20 mouse cellular contexts compared by ENCODE assay signal in the genomic region with DNA sequence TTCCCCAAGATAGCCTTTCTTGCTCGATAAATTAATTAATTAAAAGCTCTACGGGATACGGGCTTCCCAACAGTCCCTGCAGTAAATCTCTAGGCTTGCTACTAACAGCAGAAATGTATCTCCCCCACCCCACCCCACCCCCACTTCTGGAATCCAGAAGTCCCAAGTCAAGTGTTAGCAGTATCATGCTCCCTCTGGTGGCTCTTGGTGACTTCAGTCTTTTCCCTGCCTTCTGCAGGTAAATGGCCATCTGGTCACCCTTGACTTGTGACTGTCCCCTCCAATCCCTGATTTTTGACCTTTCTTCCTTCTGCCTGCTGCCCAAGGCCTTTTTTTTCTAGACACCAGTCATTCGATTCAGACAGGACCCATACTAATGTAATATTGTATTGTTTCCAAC. TPM values are rescaled to one million over a fixed set of nuclear protein-coding genes. Genes with fewer than 3 reads are reported as not detected.
A peak's percentile ranks its signal among the peaks of the same experiment; 100 is the strongest.
DNase-seq lines count a peak whose midpoint lies in the region; ATAC-seq and TF ChIP-seq lines count a peak whose summit lies in the region.
"Had no signal": no experiment of that assay in that cellular context is flagged by ENCODE, and none has a peak within 500 bp of the region (broad histone marks: within the 10 kb centered on the region; RNA-seq: fewer than 3 reads in every experiment).

No protein-coding gene starts in this region.

- TF ChIP-seq EP300 in CH12.LX (IDR thresholded peaks at IDR 0.05; ENCODE audit: low read length) = no peak

- no peak overlapping the region for H3K9ac ChIP-seq in kidney, embryonic 16.5 days (replicated peaks; ENCODE audit: low read length)
- H3K9ac ChIP-seq in CH12.LX (ENCODE audit: insufficient read depth, low read depth) = no peak overlapping the region
- H3K9ac ChIP-seq: liver, embryonic 14.5 days; midbrain, embryonic 13.5 days had no signal

- peak in 1 of 2 experiments; percentile 53; a peak in 2 of 4 replicates for TF ChIP-seq CTCF in CH12.LX (conservative IDR thresholded peaks at IDR 0.05 in 1 of 2, IDR thresholded peaks at IDR 0.05 in 1 of 2; ENCODE audit: low read depth in 2 of 2, low read length in 2 of 2)

- H3K4me3 ChIP-seq in kidney, embryonic 16.5 days (ENCODE audit: low read length) = no peak overlapping the region
- no peak overlapping the region for H3K4me3 ChIP-seq in CH12.LX (replicated peaks in 1 of 3; ENCODE audit: low read depth in 2 of 3, low read length in 2 of 3, poor library complexity in 1 of 3)
- H3K4me3 ChIP-seq: heart, embryonic 10.5 days; midbrain, embryonic 13.5 days had no signal

- ATAC-seq in kidney, embryonic 16.5 days (ENCODE audit: low FRiP score, low TSS enrichment) = no peak
- ATAC-seq: activated CD4-positive, CD25-positive, alpha-beta regulatory T cell, adult 4 months; midbrain, embryonic 13.5 days had no signal

- no peaks in the 10 kb centered on the region for H3K4me1 ChIP-seq in kidney, embryonic 16.5 days (ENCODE audit: insufficient read depth, low read length)
- peaks cover under 1 to 15% of the 10 kb centered on the region in 2 experiments; a peak in 3 of 4 replicates for H3K4me1 ChIP-seq in CH12.LX (ENCODE audit: control insufficient read depth in 1 of 2, insufficient read depth in 2 of 2)
- H3K4me1 ChIP-seq: heart, embryonic 10.5 days had no signal

- in situ Hi-C loops in CH12.LX (cut with MboI; ENCODE audit: low pct_ligation_motif_present, low pct_unique_long_range_greater_than_20kb, low sequenced_read_pairs) = no loop called here

- WGBS in kidney, embryonic 16.5 days = 58% methylated on average over 4 of the region's 4 CpGs

- no peaks in the 10 kb centered on the region for H3K79me2 ChIP-seq in CH12.LX (replicated peaks; ENCODE audit: control insufficient read depth, extremely low read depth, insufficient read depth, poor library complexity, severe bottlenecking)

- no peaks in the 10 kb centered on the region for H3K27me3 ChIP-seq in kidney, embryonic 16.5 days (ENCODE audit: insufficient read depth, low read length)
- H3K27me3 ChIP-seq in CH12.LX (replicated peaks) = no peaks in the 10 kb centered on the region
- H3K27me3 ChIP-seq: midbrain, embryonic 13.5 days had no signal

- peak; percentile 34 for TF ChIP-seq RAD21 in CH12.LX (IDR thresholded peaks at IDR 0.05; ENCODE audit: low read depth, low read length)

- no peaks in the 10 kb centered on the region for H3K9me3 ChIP-seq in kidney, embryonic 16.5 days (ENCODE audit: low read length)
- no peaks in the 10 kb centered on the region for H3K9me3 ChIP-seq in CH12.LX (replicated peaks; ENCODE audit: low read length)
- H3K9me3 ChIP-seq: heart, embryonic 10.5 days; midbrain, embryonic 13.5 days had no signal

- no peak overlapping the region for H3K4me2 ChIP-seq in kidney, embryonic 16.5 days (replicated peaks; ENCODE audit: low read depth, low read length)
- no peak overlapping the region for H3K4me2 ChIP-seq in CH12.LX (ENCODE audit: insufficient read depth, low read depth, poor library complexity, severe bottlenecking)
- H3K4me2 ChIP-seq: midbrain, embryonic 13.5 days had no signal

- dilution Hi-C loops in CH12.LX (cut with MboI; ENCODE audit: extremely low pct_ligation_motif_present, extremely low pct_unique_long_range_greater_than_20kb, low sequenced_read_pairs) = no loop called here

- H3K36me3 ChIP-seq in kidney, embryonic 16.5 days (ENCODE audit: insufficient read depth, low read length) = no peaks in the 10 kb centered on the region
- no peaks in the 10 kb centered on the region for H3K36me3 ChIP-seq in CH12.LX (replicated peaks in 1 of 2; ENCODE audit: control insufficient read depth in 1 of 2, insufficient read depth in 1 of 2, low read length in 1 of 2)
- H3K36me3 ChIP-seq: heart, embryonic 10.5 days; midbrain, embryonic 13.5 days had no signal

- H3K27ac ChIP-seq in kidney, embryonic 16.5 days (ENCODE audit: low read length) = no peak overlapping the region
- no peak overlapping the region for H3K27ac ChIP-seq in CH12.LX (ENCODE audit: insufficient read depth, low read depth)
- H3K27ac ChIP-seq: heart, embryonic 10.5 days; liver, embryonic 14.5 days; midbrain, embryonic 13.5 days had no signal

- TF ChIP-seq POLR2A in CH12.LX (IDR thresholded peaks at IDR 0.05; ENCODE audit: low read depth, low read length) = no peak

- DNase-seq in cerebellum, postnatal 10 days = peak; percentile 22 to 44
- DNase-seq in cerebellum, adult 11 months = no peak
- DNase-seq in kidney, postnatal 10 days = peak; percentile 11
- DNase-seq in CH12.LX (ENCODE audit: extremely low read depth) (no peak), ZHBTc4 (ENCODE audit: low read depth, low spot score) (peak; percentile 37)
- no peak for DNase-seq in thymus, postnatal 14 days
- no peak for DNase-seq in yolk sac, embryonic 10.5 days (ENCODE audit: low spot score)
- DNase-seq: heart, postnatal 4 days; kidney, postnatal 25 days; layer of hippocampus, postnatal 36 days; lung, postnatal 4 days; right cerebral cortex, postnatal 14 days; thymus, postnatal 4 days had no signal

TF ChIP-seq in CH12.LX, 34 proteins besides CTCF, POLR2A, EP300 and RAD21:
- TF ChIP-seq MXI1 (IDR thresholded peaks at IDR 0.05; ENCODE audit: low read depth, low read length) = no peak
- peak; percentile 45; the same call in 1 of the 2 replicates for TF ChIP-seq SMC3 (IDR thresholded peaks at IDR 0.05; ENCODE audit: low read depth, low read length)
- no peak for TF ChIP-seq IRF4 (IDR thresholded peaks at IDR 0.05; ENCODE audit: low read depth, low read length)
- TF ChIP-seq ELF1 (IDR thresholded peaks at IDR 0.05; ENCODE audit: low read depth, low read length) = no peak
- TF ChIP-seq JUN (IDR thresholded peaks at IDR 0.05; ENCODE audit: insufficient read depth, low read depth, low read length) = no peak
- TF ChIP-seq NELFE (IDR thresholded peaks at IDR 0.05; ENCODE audit: low read depth, low read length) = no peak
- no peak for TF ChIP-seq ZC3H11A (IDR thresholded peaks at IDR 0.05; ENCODE audit: low read depth, low read length)
- no peak for TF ChIP-seq E2F4 (IDR thresholded peaks at IDR 0.05; ENCODE audit: insufficient replicate concordance, low read depth, low read length)
- no peak for TF ChIP-seq CHD2 (IDR thresholded peaks at IDR 0.05; ENCODE audit: low read length)

RNA-seq across cellular contexts. Expression of a gene that starts 9.5 kb away (rescaled TPM):
- 0.20 and 0.55 TPM in 2 replicates for polyA plus RNA-seq in kidney, embryonic 16.5 days (2015; fragmentation: Nextera tagmentation; extraction: Ambion mirVana)
- total RNA-seq in CH12.LX (2012; rRNA removed) = not detected in 2 replicates
- total RNA-seq in CH12.LX (2014; rRNA removed) = not detected in 2 replicates
- not detected in 2 replicates for polyA plus RNA-seq in CH12.LX (2012; ENCODE audit: insufficient read length, low read depth)
- total RNA-seq: MEL had no signal
- polyA plus RNA-seq: activated CD4-positive, CD25-positive, alpha-beta regulatory T cell, adult 4 months; C2C12 had no signal

RNA-seq across cellular contexts. Expression of a gene that starts 23.4 kb away (rescaled TPM):
- 9.4 and 15.4 TPM in 2 replicates for polyA plus RNA-seq in kidney, embryonic 16.5 days (2015; fragmentation: Nextera tagmentation; extraction: Ambion mirVana)
- total RNA-seq in CH12.LX (2012; rRNA removed) (0.04 and 0.08 TPM in 2 replicates), CH12.LX (2014; rRNA removed) (not detected in 2 replicates)
- 0.17 TPM in 1 of 2 replicates, not detected in the other for polyA plus RNA-seq in CH12.LX (2012; ENCODE audit: insufficient read length, low read depth)
- total RNA-seq: MEL had no signal
- polyA plus RNA-seq: C2C12 had no signal

Comparison
In these comparisons a context has a peak if more than half of its experiments do, and no peak if none do; other contexts are left out.
1. DNase-seq: peak in cerebellum, postnatal 10 days (2 of 2), kidney, postnatal 10 days (single experiment) and ZHBTc4 (single experiment); none in cerebellum, adult 11 months (single experiment), CH12.LX (single experiment), thymus, postnatal 14 days (single experiment) and yolk sac, embryonic 10.5 days (single experiment).